Mouse (Mus musculus): ENCODE measurements around the gene Cavin3. TPM values are rescaled to one million over a fixed set of nuclear protein-coding genes. Genes with fewer than 3 reads are reported as not detected.
A peak's percentile ranks its signal among the peaks of the same experiment; 100 is the strongest.

Cavin3 gene
- polyA plus RNA-seq (2015; fragmentation: Nextera tagmentation; extraction: Ambion mirVana), result 72.5 and 73.3 TPM in 2 replicates

GRCm38 (mm10) chr7:105481505-105482411 is at the start of gene Cavin3:
Gene Cavin3 (minus strand): TSS chr7:105482300.
- 4% methylated on average over 62 of the region's 63 CpGs for WGBS
- Histone ChIP-seq H3K4me3 (peak within 1 kb of the TSS; percentile 53), H3K27ac (peak within 1 kb of the TSS; percentile 88), H3K27me3 (no peaks in the 10 kb centered on the region; the same call in 1 of the 2 replicates), H3K36me3 (no peaks in the 10 kb centered on the region), H3K4me2 (peak within 1 kb of the TSS; percentile 82), H3K9ac (peak within 1 kb of the TSS; percentile 87), H3K9me3 (no peaks in the 10 kb centered on the region), H3K4me1 (peaks cover 21% of the 10 kb centered on the region)
- peak; percentile 76 for ATAC-seq (ENCODE audit: insufficient number of reproducible peaks, insufficient read depth, low FRiP score, low TSS enrichment, low read depth)

DNA sequence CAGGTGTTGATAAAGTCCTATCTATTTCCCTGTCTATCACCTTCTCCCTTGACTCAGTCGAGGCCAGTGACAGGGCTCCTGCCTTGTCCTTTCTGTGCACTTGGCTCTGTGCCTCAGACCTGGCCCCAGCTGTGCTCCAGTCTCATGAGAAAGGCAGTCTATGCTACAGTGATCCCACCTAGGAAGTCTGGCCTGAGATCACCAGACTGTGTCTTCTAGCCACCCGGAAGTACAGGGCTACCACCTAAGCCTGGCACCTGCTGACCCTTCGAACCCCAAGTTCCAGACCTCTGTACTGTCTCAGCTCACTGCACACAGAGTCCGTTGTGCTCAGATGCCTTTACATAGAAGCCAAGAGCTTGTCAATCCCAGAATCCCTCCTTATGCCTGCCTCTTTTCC is 46.0 kb upstream of the Cavin3 start:
- no peak overlapping the region for H3K9ac ChIP-seq
- no peaks in the 10 kb centered on the region for H3K9me3 ChIP-seq
- WGBS, result 80% methylated on average over 4 of the region's 4 CpGs
- no peaks in the 10 kb centered on the region for H3K4me1 ChIP-seq
- no peaks in the 10 kb centered on the region for H3K27me3 ChIP-seq
- no peaks in the 10 kb centered on the region for H3K36me3 ChIP-seq
- no peak overlapping the region for H3K4me3 ChIP-seq
- ATAC-seq (ENCODE audit: insufficient number of reproducible peaks, insufficient read depth, low FRiP score, low TSS enrichment, low read depth), result no peak
- no peak overlapping the region for H3K4me2 ChIP-seq
- H3K27ac ChIP-seq, result no peak overlapping the region

GRCm38 (mm10) chr7:105527306-105527937 is 45.3 kb upstream of the Cavin3 start:
- no peak overlapping the region for H3K27ac ChIP-seq
- no peak overlapping the region for H3K4me2 ChIP-seq
- 43% methylated on average over 1 of the region's 1 CpGs for WGBS
- no peaks in the 10 kb centered on the region for H3K27me3 ChIP-seq
- no peak overlapping the region for H3K4me3 ChIP-seq
- H3K9ac ChIP-seq, result no peak overlapping the region
- no peaks in the 10 kb centered on the region for H3K36me3 ChIP-seq
- no peak for ATAC-seq (ENCODE audit: insufficient number of reproducible peaks, insufficient read depth, low FRiP score, low TSS enrichment, low read depth)
- H3K4me1 ChIP-seq, result no peaks in the 10 kb centered on the region
- H3K9me3 ChIP-seq, result no peaks in the 10 kb centered on the region

GRCm38 (mm10) chr7:105524222-105524621 is 42.1 kb upstream of the Cavin3 start:
- H3K9ac ChIP-seq, result no peak overlapping the region

GRCm38 (mm10) chr7:105520201-105520600 is 38.1 kb upstream of the Cavin3 start:
- no peaks in the 10 kb centered on the region for H3K4me1 ChIP-seq
- ATAC-seq (ENCODE audit: insufficient number of reproducible peaks, insufficient read depth, low FRiP score, low TSS enrichment, low read depth), result no peak
- no peak overlapping the region for H3K4me2 ChIP-seq
- no peak overlapping the region for H3K4me3 ChIP-seq
- H3K36me3 ChIP-seq, result no peaks in the 10 kb centered on the region
- H3K27ac ChIP-seq, result no peak overlapping the region
- WGBS, result 18% methylated on average over 6 of the region's 6 CpGs
- H3K27me3 ChIP-seq, result no peaks in the 10 kb centered on the region
- H3K9me3 ChIP-seq, result no peaks in the 10 kb centered on the region
- no peak overlapping the region for H3K9ac ChIP-seq

More at GRCm38 (mm10) chr7:105524222-105524621, 42.1 kb upstream of the Cavin3 start:
- Histone ChIP-seq H3K27ac (no peak overlapping the region), H3K27me3 (no peaks in the 10 kb centered on the region), H3K4me1 (no peaks in the 10 kb centered on the region), H3K4me2 (no peak overlapping the region), H3K36me3 (no peaks in the 10 kb centered on the region), H3K4me3 (no peak overlapping the region), H3K9me3 (no peaks in the 10 kb centered on the region)
- WGBS, result 81% methylated on average over 2 of the region's 2 CpGs
- no peak for ATAC-seq (ENCODE audit: insufficient number of reproducible peaks, insufficient read depth, low FRiP score, low TSS enrichment, low read depth)

DNA sequence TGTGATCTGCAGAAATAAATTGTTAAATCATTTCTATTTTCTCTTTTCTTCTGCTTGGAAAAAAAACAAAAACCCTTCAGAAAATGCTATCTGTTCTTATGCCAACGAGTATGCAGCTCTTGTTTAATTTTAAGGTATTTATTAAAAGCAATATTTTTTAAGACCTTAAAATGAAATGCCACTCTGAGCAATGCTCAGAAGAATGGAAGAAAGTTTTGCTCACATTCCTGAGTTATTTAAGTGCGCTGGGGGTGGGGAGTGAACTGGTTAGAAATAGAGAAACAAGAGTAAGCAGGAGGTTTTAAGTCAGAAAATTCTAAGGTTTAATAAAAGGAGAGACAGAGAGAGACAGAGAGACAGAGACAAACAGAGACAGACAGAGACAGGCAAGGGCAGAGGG is 37.7 kb upstream of the Cavin3 start:
- Histone ChIP-seq H3K36me3 (no peaks in the 10 kb centered on the region), H3K4me2 (no peak overlapping the region), H3K9ac (no peak overlapping the region), H3K27ac (no peak overlapping the region), H3K4me1 (0 out of 2 replicates have a peak, but pooled peaks cover 4% of the 10 kb centered on the region), H3K4me3 (no peak overlapping the region), H3K27me3 (no peaks in the 10 kb centered on the region), H3K9me3 (no peaks in the 10 kb centered on the region)
- WGBS, result 59% methylated on average over 2 of the region's 2 CpGs
- ATAC-seq (ENCODE audit: insufficient number of reproducible peaks, insufficient read depth, low FRiP score, low TSS enrichment, low read depth), result no peak

DNA sequence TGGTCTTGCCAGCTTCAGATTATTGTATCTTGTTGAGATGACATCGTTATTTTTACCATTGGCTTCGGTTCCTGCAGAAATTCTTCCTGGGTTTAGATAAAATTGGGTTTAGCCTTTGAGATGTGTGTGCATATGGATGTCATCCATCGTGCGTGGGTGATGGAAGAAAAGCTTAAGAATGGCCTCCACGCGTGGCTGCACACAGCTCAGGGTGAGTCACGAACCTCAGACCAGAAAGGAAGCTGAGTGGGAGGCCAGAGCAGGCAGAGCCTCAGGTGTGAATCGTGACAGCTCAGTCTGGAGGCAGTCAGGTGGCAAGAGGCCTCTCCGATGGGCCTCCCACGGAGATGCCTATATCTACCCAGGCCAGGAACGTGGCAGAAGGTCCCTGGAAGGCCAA is 37.2 kb upstream of the Cavin3 start:
- Histone ChIP-seq H3K4me3 (no peak overlapping the region), H3K4me1 (0 out of 2 replicates have a peak, but pooled peaks cover 8% of the 10 kb centered on the region), H3K4me2 (no peak overlapping the region), H3K9ac (no peak overlapping the region), H3K27me3 (no peaks in the 10 kb centered on the region), H3K27ac (no peak overlapping the region), H3K36me3 (no peaks in the 10 kb centered on the region), H3K9me3 (no peaks in the 10 kb centered on the region)
- ATAC-seq (ENCODE audit: insufficient number of reproducible peaks, insufficient read depth, low FRiP score, low TSS enrichment, low read depth), result no peak
- WGBS, result 69% methylated on average over 11 of the region's 11 CpGs

- 35% methylated on average over 9 of the region's 9 CpGs for WGBS
- 0 out of 2 replicates have a peak, but pooled peaks cover 9% of the 10 kb centered on the region for H3K4me1 ChIP-seq
- H3K27ac ChIP-seq, result no peak overlapping the region
- no peaks in the 10 kb centered on the region for H3K9me3 ChIP-seq
- H3K9ac ChIP-seq, result no peak overlapping the region
- H3K4me2 ChIP-seq, result no peak overlapping the region
- no peak overlapping the region for H3K4me3 ChIP-seq
- no peaks in the 10 kb centered on the region for H3K36me3 ChIP-seq
- no peaks in the 10 kb centered on the region for H3K27me3 ChIP-seq
- ATAC-seq (ENCODE audit: insufficient number of reproducible peaks, insufficient read depth, low FRiP score, low TSS enrichment, low read depth), result no peak
These were observed 34.7 kb upstream of the Cavin3 start for GRCm38 (mm10) chr7:105516669-105517360.

GRCm38 (mm10) chr7:105515178-105515577 is 33.1 kb upstream of the Cavin3 start:
- H3K4me2 ChIP-seq, result no peak overlapping the region
- 0 out of 2 replicates have a peak, but pooled peaks cover 9% of the 10 kb centered on the region for H3K4me1 ChIP-seq
- 0 out of 2 replicates have a peak, but pooled peaks have one; percentile 34 for ATAC-seq (ENCODE audit: insufficient number of reproducible peaks, insufficient read depth, low FRiP score, low TSS enrichment, low read depth)
- H3K27me3 ChIP-seq, result no peaks in the 10 kb centered on the region
- no peak overlapping the region for H3K4me3 ChIP-seq
- no peak overlapping the region for H3K27ac ChIP-seq
- H3K36me3 ChIP-seq, result no peaks in the 10 kb centered on the region
- no peak overlapping the region for H3K9ac ChIP-seq
- WGBS, result 12% methylated on average over 5 of the region's 5 CpGs
- no peaks in the 10 kb centered on the region for H3K9me3 ChIP-seq

- no peak overlapping the region for H3K27ac ChIP-seq
- no peaks in the 10 kb centered on the region for H3K36me3 ChIP-seq
- 63% methylated on average over 5 of the region's 5 CpGs for WGBS
- H3K9ac ChIP-seq, result no peak overlapping the region
- H3K4me2 ChIP-seq, result no peak overlapping the region
- H3K4me3 ChIP-seq, result no peak overlapping the region
- 0 out of 2 replicates have a peak, but pooled peaks cover 9% of the 10 kb centered on the region for H3K4me1 ChIP-seq
- H3K27me3 ChIP-seq, result no peaks in the 10 kb centered on the region
- ATAC-seq (ENCODE audit: insufficient number of reproducible peaks, insufficient read depth, low FRiP score, low TSS enrichment, low read depth), result no peak
- no peaks in the 10 kb centered on the region for H3K9me3 ChIP-seq
These were observed 32.5 kb upstream of the Cavin3 start for GRCm38 (mm10) chr7:105514561-105514960.

GRCm38 (mm10) chr7:105513845-105514291 is 31.8 kb upstream of the Cavin3 start:
- no peaks in the 10 kb centered on the region for H3K36me3 ChIP-seq
- no peak overlapping the region for H3K27ac ChIP-seq
- 0 out of 2 replicates have a peak, but pooled peaks cover 9% of the 10 kb centered on the region for H3K4me1 ChIP-seq
- WGBS, result 43% methylated on average over 5 of the region's 5 CpGs
- no peaks in the 10 kb centered on the region for H3K27me3 ChIP-seq
- no peak overlapping the region for H3K4me3 ChIP-seq
- no peak overlapping the region for H3K4me2 ChIP-seq
- no peaks in the 10 kb centered on the region for H3K9me3 ChIP-seq
- no peak for ATAC-seq (ENCODE audit: insufficient number of reproducible peaks, insufficient read depth, low FRiP score, low TSS enrichment, low read depth)
- H3K9ac ChIP-seq, result no peak overlapping the region

Data from embryonic facial prominence, embryonic 13.5 days (tissue).